Mouse (Mus musculus): ENCODE measurements at regions not wholly inside any gene's neighbourhood (a gene's known extent, or its start where the extent isn't known, plus 50 kb on each side); places are given as distances from the start of the nearest gene placed in this dataset.

DNA sequence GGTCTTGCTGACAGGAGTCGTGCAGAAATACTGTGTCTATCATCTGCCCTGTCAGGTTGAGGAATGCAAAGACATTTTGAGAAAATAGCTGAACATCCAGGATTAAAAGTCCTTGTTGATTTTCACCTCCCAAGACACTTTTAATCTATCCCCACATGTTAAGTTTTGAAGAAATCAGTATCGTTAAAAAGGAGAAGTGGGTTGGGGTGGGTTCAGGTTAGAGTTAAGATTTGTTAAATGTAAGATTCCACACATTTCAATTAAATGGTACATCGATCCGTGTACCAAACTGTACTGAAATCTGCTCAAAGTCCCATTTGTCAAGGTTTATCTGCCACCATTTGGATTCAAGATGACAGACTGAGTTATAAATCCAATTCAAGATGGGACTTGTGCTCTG lies 162.8 kb downstream of the Dhx15 start:
- TF ChIP-seq CTCF (IDR thresholded peaks at IDR 0.05; ENCODE audit: low read depth) = no peak
- TF ChIP-seq EP300 (IDR thresholded peaks at IDR 0.05; ENCODE audit: low read depth) = no peak
